In the genomic region with DNA sequence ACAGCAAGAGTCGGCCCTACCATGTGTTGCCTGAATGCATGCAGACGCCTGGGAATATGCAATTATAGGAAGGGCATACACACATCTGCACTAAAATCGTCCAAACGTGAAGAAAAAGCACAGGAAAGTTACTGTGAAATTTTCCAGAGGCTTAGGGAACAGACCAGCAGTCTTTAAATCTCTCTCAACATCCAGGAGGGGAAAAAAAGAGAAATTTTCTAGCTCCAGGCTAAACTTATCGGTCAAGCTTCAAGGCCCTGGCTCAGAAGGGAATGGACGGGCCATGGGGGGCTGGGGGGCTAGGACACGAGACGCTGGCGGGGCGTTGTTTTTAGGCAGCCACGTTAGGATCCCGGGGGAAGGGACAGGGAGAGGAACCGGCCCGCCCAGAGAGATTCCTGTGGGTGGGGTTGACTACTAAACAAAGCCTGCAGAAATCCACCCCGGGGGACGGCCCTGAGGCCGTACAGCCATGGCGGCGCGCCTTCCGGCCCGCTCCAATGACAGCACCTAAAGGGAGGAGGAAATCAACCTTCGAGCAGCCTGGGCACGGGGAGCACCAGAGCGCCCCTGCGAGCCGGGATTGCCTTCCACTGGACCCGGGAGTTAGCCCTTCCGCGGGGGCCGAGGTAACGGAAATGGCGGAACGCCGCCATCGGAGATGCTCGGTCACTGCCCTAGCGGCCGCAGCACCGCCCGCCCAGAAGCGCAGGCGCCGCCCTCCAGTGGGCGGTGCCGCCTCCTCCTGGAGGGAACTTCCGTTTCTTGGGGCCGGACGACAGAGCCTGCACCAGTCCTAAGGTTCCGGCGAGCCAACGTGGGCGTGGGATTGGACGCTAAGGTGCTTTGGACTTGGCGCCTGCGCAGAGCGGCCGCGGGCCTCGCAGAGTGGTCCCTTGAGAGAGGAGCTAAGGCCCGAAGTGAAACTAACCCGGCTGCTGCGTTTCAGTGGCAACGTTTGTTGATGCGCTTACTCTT, we compare ENCODE assay signal across 7 mouse cellular contexts. TPM values are rescaled to one million over a fixed set of nuclear protein-coding genes. Genes with fewer than 3 reads are reported as not detected.
DNase-seq lines count a peak whose midpoint lies in the region; ATAC-seq and TF ChIP-seq lines count a peak whose summit lies in the region.

No protein-coding gene starts in this region.

- H3K27me3 ChIP-seq in embryonic facial prominence, embryonic 12.5 days: no peaks in the 10 kb centered on the region
- H3K27me3 ChIP-seq in kidney, adult 2 months (replicated peaks; ENCODE audit: control insufficient read depth, insufficient read depth, low read length): no peaks in the 10 kb centered on the region
- peaks cover 17% of the 10 kb centered on the region for H3K27me3 ChIP-seq in limb, embryonic 12.5 days
- no peaks in the 10 kb centered on the region; the same call in 1 of the 2 replicates for H3K27me3 ChIP-seq in midbrain, embryonic 15.5 days (replicated peaks)
- no peaks in the 10 kb centered on the region for H3K27me3 ChIP-seq in spleen, adult 2 months (ENCODE audit: control insufficient read depth, insufficient read depth, low read length)

- ATAC-seq in embryonic facial prominence, embryonic 12.5 days (ENCODE audit: insufficient number of reproducible peaks, insufficient read depth, low FRiP score, low TSS enrichment): peak; percentile 96
- peak; percentile 96 for ATAC-seq in limb, embryonic 12.5 days (ENCODE audit: insufficient number of reproducible peaks, insufficient read depth, low FRiP score, low TSS enrichment, low read depth)
- ATAC-seq in midbrain, embryonic 15.5 days (replicated peaks): peak; percentile 99

- peak overlapping the region; percentile 49 for H3K4me3 ChIP-seq in embryonic facial prominence, embryonic 12.5 days
- H3K4me3 ChIP-seq in kidney, adult 2 months (ENCODE audit: insufficient read depth, low read depth, low read length): peak overlapping the region; percentile 89
- peak overlapping the region; percentile 47 for H3K4me3 ChIP-seq in limb, embryonic 12.5 days (replicated peaks)
- H3K4me3 ChIP-seq in midbrain, embryonic 15.5 days: peak overlapping the region; percentile 55
- peak overlapping the region; percentile 98 for H3K4me3 ChIP-seq in spleen, adult 2 months (ENCODE audit: extremely low read depth, insufficient read depth, insufficient read length)

- TF ChIP-seq CTCF in kidney, adult 2 months (conservative IDR thresholded peaks at IDR 0.05; ENCODE audit: insufficient read depth, insufficient read length, low read depth, low read length): no peak
- TF ChIP-seq CTCF in spleen, adult 2 months (IDR thresholded peaks at IDR 0.05; ENCODE audit: extremely low read depth, insufficient read depth, insufficient read length, insufficient replicate concordance): no peak

- TF ChIP-seq POLR2A in kidney, adult 2 months (IDR thresholded peaks at IDR 0.05; ENCODE audit: low read depth, low read length): peak; percentile 8
- peak; percentile 38; the same call in 1 of the 2 replicates for TF ChIP-seq POLR2A in spleen, adult 2 months (IDR thresholded peaks at IDR 0.05; ENCODE audit: low read depth, low read length)

- peak overlapping the region; percentile 66 for H3K9ac ChIP-seq in embryonic facial prominence, embryonic 12.5 days
- peak overlapping the region; percentile 69 for H3K9ac ChIP-seq in limb, embryonic 12.5 days (replicated peaks)
- H3K9ac ChIP-seq in midbrain, embryonic 15.5 days: peak overlapping the region; percentile 73

- DNase-seq in adrenal gland, postnatal 25 days: peak; percentile 90
- peak; percentile 91 to 96 for DNase-seq in heart, adult 18-20 months
- peak; percentile 96 for DNase-seq in kidney, adult 2 months
- peak; percentile 90 to 91 for DNase-seq in spleen, adult 2 months (ENCODE audit: low read depth in 1 of 2, low spot score in 2 of 2)

- H3K36me3 ChIP-seq in embryonic facial prominence, embryonic 12.5 days: no peaks in the 10 kb centered on the region
- no peaks in the 10 kb centered on the region for H3K36me3 ChIP-seq in kidney, adult 2 months (ENCODE audit: control insufficient read depth, insufficient read depth, low read length)
- peaks cover 3% of the 10 kb centered on the region for H3K36me3 ChIP-seq in limb, embryonic 12.5 days
- no peaks in the 10 kb centered on the region for H3K36me3 ChIP-seq in midbrain, embryonic 15.5 days (replicated peaks)
- H3K36me3 ChIP-seq in spleen, adult 2 months (ENCODE audit: control insufficient read depth, insufficient read depth, low read length): no peaks in the 10 kb centered on the region

- no peaks in the 10 kb centered on the region for H3K4me1 ChIP-seq in embryonic facial prominence, embryonic 12.5 days
- H3K4me1 ChIP-seq in kidney, adult 2 months (ENCODE audit: control insufficient read depth, insufficient read depth, low read length): no peaks in the 10 kb centered on the region
- no peaks in the 10 kb centered on the region; the same call in 1 of the 2 replicates for H3K4me1 ChIP-seq in limb, embryonic 12.5 days (replicated peaks)
- H3K4me1 ChIP-seq in midbrain, embryonic 15.5 days: no peaks in the 10 kb centered on the region
- H3K4me1 ChIP-seq in spleen, adult 2 months (ENCODE audit: control insufficient read depth, insufficient read depth, insufficient read length): no peaks in the 10 kb centered on the region

- 19% methylated on average over 65 of the region's 65 CpGs for WGBS in embryonic facial prominence, embryonic 12.5 days
- WGBS in kidney, adult 2 months: 1% methylated on average over 57 of the region's 65 CpGs
- 16% methylated on average over 65 of the region's 65 CpGs for WGBS in limb, embryonic 12.5 days
- WGBS in midbrain, embryonic 15.5 days: 24% methylated on average over 60 of the region's 65 CpGs
- WGBS in spleen, adult 2 months: 27% methylated on average over 65 of the region's 65 CpGs

- peak overlapping the region; percentile 41 for H3K4me2 ChIP-seq in embryonic facial prominence, embryonic 12.5 days (replicated peaks)
- peak overlapping the region; percentile 54 for H3K4me2 ChIP-seq in limb, embryonic 12.5 days
- H3K4me2 ChIP-seq in midbrain, embryonic 15.5 days: peak overlapping the region; percentile 46

- peak overlapping the region; percentile 98 for H3K27ac ChIP-seq in embryonic facial prominence, embryonic 12.5 days
- H3K27ac ChIP-seq in kidney, adult 2 months (ENCODE audit: insufficient read depth, low read depth, low read length): peak overlapping the region; percentile 98
- peak overlapping the region; percentile 98 for H3K27ac ChIP-seq in limb, embryonic 12.5 days
- peak overlapping the region; percentile 98 for H3K27ac ChIP-seq in midbrain, embryonic 15.5 days
- H3K27ac ChIP-seq in spleen, adult 2 months (ENCODE audit: insufficient read depth, low read length): peak overlapping the region; percentile 99

- no peaks in the 10 kb centered on the region for H3K9me3 ChIP-seq in embryonic facial prominence, embryonic 12.5 days
- no peaks in the 10 kb centered on the region for H3K9me3 ChIP-seq in limb, embryonic 12.5 days
- H3K9me3 ChIP-seq in midbrain, embryonic 15.5 days: no peaks in the 10 kb centered on the region

RNA-seq across cellular contexts. Expression of a gene that starts 8.3 kb away (rescaled TPM):
- 5.0 and 7.1 TPM in 2 replicates for total RNA-seq in adrenal gland, postnatal 25 days (2021)
- 10.8 and 11.8 TPM in 2 replicates for polyA plus RNA-seq in embryonic facial prominence, embryonic 12.5 days (2016; fragmentation: Nextera tagmentation; extraction: Ambion mirVana)
- 1 to 10 TPM; 1.2 to 3.0 TPM for total RNA-seq in heart, adult 18-20 months (2021)
- 0.88 and 1.0 TPM in 2 replicates for polyA plus RNA-seq in kidney, adult 2 months (2012; rRNA removed)
- 13.9 and 14.0 TPM in 2 replicates for polyA plus RNA-seq in limb, embryonic 12.5 days (2016; fragmentation: Nextera tagmentation; extraction: Ambion mirVana)
- polyA plus RNA-seq in midbrain, embryonic 15.5 days (2015; fragmentation: Nextera tagmentation; extraction: Ambion mirVana): 5.1 and 5.9 TPM in 2 replicates
- polyA plus RNA-seq in spleen, adult 2 months (2012; rRNA removed): 0.68 and 1.00 TPM in 2 replicates

RNA-seq across cellular contexts. Expression of a gene that starts 30.4 kb away (rescaled TPM):
- total RNA-seq in adrenal gland, postnatal 25 days (2021): 55.3 and 58.7 TPM in 2 replicates
- polyA plus RNA-seq in embryonic facial prominence, embryonic 12.5 days (2016; fragmentation: Nextera tagmentation; extraction: Ambion mirVana): 57.7 and 59.9 TPM in 2 replicates
- total RNA-seq in heart, adult 18-20 months (2021): 10 to 100 TPM; 21.5 to 27.9 TPM
- polyA plus RNA-seq in kidney, adult 2 months (2012; rRNA removed): 10.3 and 14.6 TPM in 2 replicates
- polyA plus RNA-seq in limb, embryonic 12.5 days (2016; fragmentation: Nextera tagmentation; extraction: Ambion mirVana): 55.7 and 58.0 TPM in 2 replicates
- polyA plus RNA-seq in midbrain, embryonic 15.5 days (2015; fragmentation: Nextera tagmentation; extraction: Ambion mirVana): 35.2 and 37.0 TPM in 2 replicates
- 1.5 TPM in 2 replicates for polyA plus RNA-seq in spleen, adult 2 months (2012; rRNA removed)

Comparison
In these comparisons a context has a peak if more than half of its experiments do, and no peak if none do; other contexts are left out.
1. Peak in every context shown above with its lines: DNase-seq, ATAC-seq, H3K4me3 ChIP-seq and H3K27ac ChIP-seq.
2. H3K4me3 ChIP-seq: peak in every context shown above with its lines; median percentile 98 in spleen, adult 2 months; 89 in kidney, adult 2 months; 55 in midbrain, embryonic 15.5 days; 49 in embryonic facial prominence, embryonic 12.5 days; 47 in limb, embryonic 12.5 days.